Mouse (Mus musculus) bone marrow macrophage, adult 2 months (primary cell): ENCODE data around the gene Dmrt3. TPM values are rescaled to one million over a fixed set of nuclear protein-coding genes. Genes with fewer than 3 reads are reported as not detected.

Experiments used
- H3K27ac ChIP-seq: 2 replicates; pipeline ENCODE4 v1.5.1; 2012; ENCODE audit warnings: low read depth, low read length; ENCODE audit not compliant: insufficient read depth
- H3K4me1 ChIP-seq: 2 replicates; pipeline ENCODE4 v1.6.1; 2012; ENCODE audit warnings: low read length; ENCODE audit not compliant: control insufficient read depth, insufficient read depth
- H3K4me3 ChIP-seq: 2 replicates; pipeline ENCODE4 v1.5.1; 2012; ENCODE audit warnings: mild to moderate bottlenecking, low read length, moderate library complexity; ENCODE audit not compliant: insufficient read depth
- CTCF ChIP-seq: IDR thresholded peaks from 2 replicates; pipeline ENCODE4 v1.5.1; 2012; ENCODE audit warnings: low read depth, mild to moderate bottlenecking, low read length, moderate library complexity
- POLR2A ChIP-seq: IDR thresholded peaks from 2 replicates; pipeline ENCODE4 v1.6.1; 2012; ENCODE audit warnings: mild to moderate bottlenecking, low read depth, low read length, borderline replicate concordance
- polyA plus RNA-seq: library from polyadenylated mRNA; stranded (reverse); fragments of >200 nt; gene quantifications from 2 replicates; pipeline ENCODE4 v1.2.4, GENCODE M21; 2012; ENCODE audit not compliant: missing spikeins, insufficient read depth, insufficient read length

The Dmrt3 gene
- polyA plus RNA-seq, 1 experiment = not detected

DNA sequence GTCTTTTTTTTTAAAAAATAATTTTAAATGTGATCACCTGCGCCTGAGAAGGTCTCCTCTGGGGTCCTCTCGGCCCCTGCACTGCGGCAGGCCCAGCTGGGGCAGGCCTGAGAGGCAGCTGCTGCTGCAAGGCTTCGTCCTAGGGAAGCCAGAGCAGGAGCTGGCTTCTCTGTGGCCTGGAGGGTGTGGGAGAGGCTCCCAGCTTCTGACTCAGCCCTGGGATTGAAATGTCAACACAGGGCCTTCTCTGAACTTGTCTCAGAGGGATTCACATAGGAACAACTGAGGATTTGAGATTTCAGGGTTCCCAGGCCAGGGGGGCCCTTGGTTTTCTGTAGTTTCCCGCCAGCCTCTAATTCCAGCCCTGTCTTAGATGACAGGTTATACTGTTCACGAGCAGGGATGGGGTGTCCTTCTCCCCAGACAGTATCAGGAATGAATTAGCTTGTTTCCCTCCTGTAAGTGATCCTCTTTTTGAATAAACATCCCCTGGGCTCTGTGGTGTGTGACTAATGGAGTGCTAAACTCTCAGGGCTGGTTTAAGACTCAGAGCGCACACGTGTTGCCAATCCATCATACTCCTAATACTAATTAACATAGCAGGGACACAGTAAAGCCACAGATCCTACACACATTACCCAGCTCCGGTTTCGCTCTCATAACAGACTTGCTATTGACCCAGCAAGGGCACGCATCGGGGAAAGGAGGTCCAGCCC lies 44.1 kb downstream of the Dmrt3 start:
- Histone ChIP-seq H3K4me1 (no peaks in the 10 kb centered on the region), H3K27ac (no peak overlapping the region), H3K4me3 (no peak overlapping the region)
- TF ChIP-seq POLR2A = no peak
- TF ChIP-seq CTCF = no peak

DNA sequence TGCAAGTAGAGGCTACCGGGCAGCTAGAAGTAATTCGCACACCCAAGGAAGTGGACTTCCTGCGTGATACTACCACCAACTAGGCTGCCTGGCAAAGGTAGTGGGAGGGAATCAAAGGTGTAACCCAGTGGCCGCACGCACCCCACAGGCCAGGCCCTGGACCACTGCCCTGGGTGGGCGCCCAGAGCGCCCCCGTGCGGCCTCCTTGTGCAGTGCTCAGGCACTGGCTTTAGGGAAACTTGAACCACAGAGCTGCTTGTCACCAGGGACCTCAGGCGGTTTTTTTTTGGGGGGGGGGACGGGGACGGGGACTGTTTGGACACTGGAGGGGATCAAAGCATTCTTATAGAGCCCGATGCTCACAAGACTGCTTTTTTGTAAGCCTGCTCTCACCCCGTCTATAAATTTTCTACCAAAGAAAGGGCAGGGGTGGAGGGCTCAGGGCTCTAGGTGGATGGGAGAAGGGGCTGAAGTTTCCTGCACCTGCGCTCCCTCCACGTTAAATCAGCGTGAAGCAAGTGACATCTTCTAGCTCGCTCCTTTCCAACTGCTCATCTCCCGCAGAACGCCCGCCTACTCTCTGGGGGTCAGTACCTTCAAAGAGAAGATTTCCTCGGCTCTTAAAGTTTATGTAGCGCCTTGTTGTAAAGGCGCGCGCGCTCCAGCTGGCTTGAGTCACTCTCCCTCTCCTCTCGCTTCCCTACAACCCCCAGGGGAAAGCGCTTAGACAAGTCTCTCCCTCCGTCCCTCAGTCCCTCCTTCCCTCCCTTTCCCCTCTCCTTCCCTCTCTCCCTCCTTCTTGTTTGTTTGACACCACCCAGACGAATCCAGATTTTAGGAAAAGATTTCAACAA lies 55.6 kb downstream of the Dmrt3 start:
- TF ChIP-seq POLR2A (no peak), CTCF (no peak)
- H3K4me3 ChIP-seq = no peak overlapping the region
- H3K27ac ChIP-seq = no peak overlapping the region
- H3K4me1 ChIP-seq = no peaks in the 10 kb centered on the region

DNA sequence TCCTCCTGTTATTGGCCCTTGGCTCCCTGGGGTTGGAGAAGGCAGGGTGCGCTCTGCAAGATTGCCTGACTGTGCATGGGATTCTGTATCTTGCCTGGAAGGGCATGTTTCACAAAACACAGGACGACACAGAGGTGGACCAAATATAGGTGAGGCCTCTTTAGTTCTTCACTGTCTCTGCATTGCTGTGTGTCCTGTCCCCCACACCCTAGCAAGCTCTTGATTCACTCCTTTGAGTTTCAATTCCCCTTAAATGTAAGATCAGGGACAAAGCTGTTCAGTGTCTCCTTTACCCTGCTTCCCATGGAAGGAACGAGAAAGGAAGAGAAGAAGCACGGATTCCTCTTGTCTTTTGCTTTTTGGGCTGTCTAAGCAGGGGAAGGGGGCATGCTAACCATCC lies 57.7 kb downstream of the Dmrt3 start:
- H3K4me1 ChIP-seq = no peaks in the 10 kb centered on the region
- no peak overlapping the region for H3K27ac ChIP-seq
- no peak overlapping the region for H3K4me3 ChIP-seq
- TF ChIP-seq POLR2A = no peak
- TF ChIP-seq CTCF = no peak

DNA sequence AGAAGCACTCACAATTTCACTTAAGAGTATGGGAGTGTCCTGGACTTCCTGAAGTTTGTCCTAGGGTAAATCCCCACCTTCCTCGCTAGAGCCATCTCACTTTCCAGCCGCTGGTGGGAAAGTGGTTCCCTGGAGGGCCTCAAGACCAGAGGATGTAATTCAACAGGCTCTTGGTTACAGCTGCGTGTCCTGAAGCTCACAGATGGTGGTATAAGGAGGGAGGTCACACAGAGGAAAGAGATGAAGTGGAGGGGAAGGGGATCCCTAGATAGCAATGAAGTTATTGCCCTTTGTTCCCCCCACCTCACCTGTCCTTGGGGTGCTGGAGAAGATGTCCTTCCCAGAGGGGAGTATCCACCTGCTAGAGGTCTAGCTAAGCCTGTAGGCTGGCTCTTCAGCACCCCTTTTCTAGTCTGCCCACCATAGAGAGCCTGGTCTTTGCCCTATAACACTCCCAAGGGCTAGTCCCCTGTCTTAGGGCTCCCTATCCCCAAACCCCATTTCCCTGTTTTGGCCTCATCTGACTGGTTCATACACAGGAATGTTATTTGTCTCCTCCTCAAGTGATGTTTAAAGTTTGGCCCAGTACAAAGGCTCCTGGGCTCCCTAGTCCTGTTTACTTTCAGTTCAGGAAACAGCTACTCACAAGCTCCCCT lies 59.6 kb downstream of the Dmrt3 start:
- Histone ChIP-seq H3K27ac (no peak overlapping the region), H3K4me3 (no peak overlapping the region), H3K4me1 (no peaks in the 10 kb centered on the region)
- no peak for TF ChIP-seq POLR2A
- TF ChIP-seq CTCF = no peak

DNA sequence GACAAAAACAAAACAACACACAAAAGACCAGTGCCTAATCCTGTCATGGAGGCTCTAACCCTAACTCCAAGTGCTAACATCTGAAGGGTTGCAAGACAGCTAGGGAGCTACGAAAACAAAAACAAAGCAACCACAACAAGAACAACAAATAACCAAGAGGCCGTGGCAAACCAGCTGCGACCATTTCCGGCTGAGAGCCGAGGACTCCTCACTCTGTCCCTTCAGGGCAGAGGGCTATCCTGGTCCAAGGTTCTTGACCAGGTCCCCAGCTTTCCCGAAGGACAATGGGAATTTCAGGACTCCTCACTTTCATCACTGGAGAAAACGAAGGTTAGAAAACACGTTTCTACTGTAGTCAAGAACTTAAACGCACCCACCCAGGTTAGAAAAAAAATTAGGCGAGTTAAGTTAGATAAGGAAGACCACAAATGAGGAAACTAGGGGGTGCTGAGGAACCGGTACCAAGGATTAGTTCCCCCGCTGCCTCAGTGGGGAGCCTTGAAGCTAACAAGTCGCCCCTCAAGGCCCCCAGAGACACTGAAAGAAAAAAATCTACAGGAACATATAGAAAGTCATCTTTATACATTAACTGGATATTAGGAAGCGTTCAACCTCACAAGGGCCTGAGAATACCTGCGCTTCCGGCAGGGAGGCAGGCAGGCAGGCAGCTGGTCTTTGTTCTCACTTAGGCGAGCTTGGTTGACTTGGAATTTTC lies 60.6 kb downstream of the Dmrt3 start:
- no peak for TF ChIP-seq POLR2A
- TF ChIP-seq CTCF = no peak
- Histone ChIP-seq H3K4me1 (no peaks in the 10 kb centered on the region), H3K27ac (no peak overlapping the region), H3K4me3 (no peak overlapping the region)

DNA sequence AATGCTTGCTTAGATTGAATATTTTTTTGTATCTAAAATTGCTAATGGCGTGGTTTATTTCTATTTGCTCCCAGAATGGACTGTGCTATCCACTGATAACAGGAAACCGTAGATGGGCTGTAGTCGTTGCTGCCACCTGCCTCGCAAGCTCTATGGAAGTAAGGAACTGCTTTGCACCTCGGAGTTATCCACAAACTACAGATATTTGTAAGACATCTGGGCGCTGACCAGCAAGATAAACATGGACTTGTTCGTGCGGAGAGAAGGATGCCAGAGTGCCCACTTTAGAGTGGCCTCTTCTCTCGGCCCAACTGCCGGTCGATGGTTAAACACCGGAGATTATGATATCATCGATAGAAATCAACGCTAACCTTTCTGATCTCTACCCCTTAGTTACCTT lies 61.6 kb downstream of the Dmrt3 start:
- Histone ChIP-seq H3K4me1 (no peaks in the 10 kb centered on the region), H3K4me3 (peak overlapping the region; percentile 43), H3K27ac (no peak overlapping the region)
- TF ChIP-seq POLR2A (no peak), CTCF (no peak)

DNA sequence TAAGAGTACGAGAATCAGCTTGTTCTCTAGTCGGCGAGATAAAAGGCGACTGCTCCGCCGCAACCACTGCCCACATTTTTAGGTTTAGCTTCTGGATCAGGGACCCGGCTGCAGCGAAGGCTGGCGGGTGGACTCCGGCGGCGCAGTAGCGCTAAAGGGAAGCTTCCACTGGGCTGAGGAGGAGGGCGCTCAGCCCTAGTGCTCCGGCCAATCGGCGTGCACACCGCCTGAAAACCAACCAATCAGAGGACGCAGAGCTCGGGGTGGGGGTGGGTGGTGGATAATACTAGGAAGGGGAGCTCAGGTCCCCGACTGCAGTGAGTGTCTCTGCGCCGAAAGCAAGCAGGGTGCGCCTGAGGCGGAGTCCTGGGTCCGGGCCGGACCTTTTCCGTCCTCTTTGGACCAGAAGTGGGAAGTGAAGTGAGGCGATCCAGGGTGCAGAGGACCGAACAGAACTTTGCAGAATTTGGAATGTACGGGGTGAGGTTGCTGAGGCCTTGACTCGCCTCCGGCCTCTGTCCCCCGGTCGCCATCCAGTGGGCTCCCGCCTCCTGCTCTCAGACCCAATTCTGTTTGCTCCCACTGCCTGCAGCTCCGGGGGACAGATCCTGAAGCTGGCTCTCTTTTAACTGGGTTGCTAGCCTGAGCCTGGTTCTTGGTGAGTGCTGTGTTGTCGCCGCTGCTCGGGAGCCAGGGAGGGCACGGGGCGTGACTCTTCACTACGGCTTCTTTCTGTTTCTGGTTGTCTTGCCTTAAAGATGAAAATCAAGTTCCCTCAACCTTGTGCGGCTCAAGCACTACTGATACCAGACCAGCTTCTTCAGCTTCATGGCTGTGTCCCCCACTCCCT lies 62.2 kb downstream of the Dmrt3 start, which contains the start of gene Dmrt2:
Gene Dmrt2, plus strand, starts transcription at position 311 of the 850 bp plus-strand sequence.
- Histone ChIP-seq H3K27ac (no peak within 1 kb of the TSS), H3K4me1 (no peaks in the 10 kb centered on the region), H3K4me3 (peak within 1 kb of the TSS; percentile 43)
- TF ChIP-seq POLR2A = no peak
- no peak for TF ChIP-seq CTCF

Other genes starting within 250 kb of the Dmrt3 start
- gene Dmrt1, start 104.7 kb upstream of the Dmrt3 start, polyA plus RNA-seq = not detected in 2 replicates
- not detected in 2 replicates for gene Dmrt2, start 62.1 kb downstream of the Dmrt3 start, polyA plus RNA-seq